Comparison of ENCODE assay signal across 8 mouse cellular contexts in the genomic region with DNA sequence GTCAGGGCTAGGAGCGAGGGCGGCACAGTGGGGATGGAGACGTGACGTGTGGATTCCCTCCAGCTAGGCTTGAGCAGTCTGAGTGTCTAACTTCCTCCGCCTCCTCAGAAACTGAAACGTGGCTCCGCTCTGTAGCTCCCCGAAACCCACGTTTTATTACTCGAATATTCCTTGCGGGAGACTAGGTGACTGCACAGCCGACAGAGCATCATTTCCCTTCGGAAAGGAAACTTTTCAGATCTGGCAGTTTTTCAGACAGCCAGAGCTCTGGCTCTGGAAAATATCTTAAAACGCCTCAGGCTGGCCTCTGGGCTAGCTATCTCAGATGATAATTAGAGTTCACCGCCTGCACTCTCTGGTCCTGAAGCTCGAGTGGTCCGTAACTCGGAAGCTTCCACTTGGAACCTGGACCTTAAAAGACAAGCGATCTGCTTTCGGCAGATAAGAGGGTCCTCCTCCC. TPM values are rescaled to one million over a fixed set of nuclear protein-coding genes. Genes with fewer than 3 reads are reported as not detected.
A peak's percentile ranks its signal among the peaks of the same experiment; 100 is the strongest.
DNase-seq lines count a peak whose midpoint lies in the region; ATAC-seq and TF ChIP-seq lines count a peak whose summit lies in the region.

No protein-coding gene starts in this region.

- no peaks in the 10 kb centered on the region for H3K36me3 ChIP-seq in heart, adult 2 months (ENCODE audit: control insufficient read depth, insufficient read depth, low read length)
- H3K36me3 ChIP-seq in embryonic facial prominence, embryonic 12.5 days: no peaks in the 10 kb centered on the region
- H3K36me3 ChIP-seq in hindbrain, embryonic 14.5 days (replicated peaks; ENCODE audit: control insufficient read depth, insufficient read depth): no peaks in the 10 kb centered on the region
- no peaks in the 10 kb centered on the region for H3K36me3 ChIP-seq in liver, embryonic 14.5 days (replicated peaks; ENCODE audit: control insufficient read depth, insufficient read depth, low read depth)

- no peaks in the 10 kb centered on the region for H3K79me2 ChIP-seq in heart, adult 2 months (replicated peaks; ENCODE audit: control insufficient read depth, insufficient read depth, low read length)

- peak in 1 of 2 experiments; percentile 19 for DNase-seq in heart, adult 2 months
- DNase-seq in heart, postnatal 25 days (ENCODE audit: low spot score): no peak
- peak; percentile 64 for DNase-seq in CD4-positive, CD25-positive, alpha-beta regulatory T cell, adult 2 months (ENCODE audit: low read depth, low spot score)
- DNase-seq in hindbrain, embryonic 14.5 days (ENCODE audit: low spot score): peak; percentile 26
- no peak for DNase-seq in liver, embryonic 14.5 days (ENCODE audit: low read depth in 3 of 3, low spot score in 3 of 3)
- DNase-seq in right cerebral cortex, adult 18-20 months: peak; percentile 76
- no peak for DNase-seq in adrenal gland, adult 18-20 months (ENCODE audit: low spot score in 2 of 2)

- no peak for TF ChIP-seq EP300 in heart, adult 2 months (IDR thresholded peaks at IDR 0.05; ENCODE audit: insufficient read depth, low read depth, low read length)
- no peak for TF ChIP-seq EP300 in liver, embryonic 14.5 days (IDR thresholded peaks at IDR 0.05; ENCODE audit: low read depth)

- no peak overlapping the region for H3K9ac ChIP-seq in heart, adult 2 months (ENCODE audit: low read depth, low read length)
- peak overlapping the region; percentile 62 for H3K9ac ChIP-seq in embryonic facial prominence, embryonic 12.5 days
- H3K9ac ChIP-seq in hindbrain, embryonic 14.5 days: peak overlapping the region; percentile 51
- no peak overlapping the region for H3K9ac ChIP-seq in liver, embryonic 14.5 days (replicated peaks)

- H3K4me3 ChIP-seq in heart, adult 2 months: peak overlapping the region; percentile 28
- peak overlapping the region; percentile 51 for H3K4me3 ChIP-seq in embryonic facial prominence, embryonic 12.5 days
- peak overlapping the region; percentile 38 for H3K4me3 ChIP-seq in hindbrain, embryonic 14.5 days (replicated peaks; ENCODE audit: low read length)
- H3K4me3 ChIP-seq in liver, embryonic 14.5 days (ENCODE audit: insufficient read depth in 1 of 2, low read depth in 2 of 2, low read length in 2 of 2): peak overlapping the region; percentile 13 to 23; a peak in 2 of 4 replicates

- ATAC-seq in embryonic facial prominence, embryonic 12.5 days (ENCODE audit: insufficient number of reproducible peaks, insufficient read depth, low FRiP score, low TSS enrichment): no peak
- ATAC-seq in hindbrain, embryonic 14.5 days (ENCODE audit: low FRiP score): peak; percentile 68; the same call in 1 of the 2 replicates
- no peak for ATAC-seq in liver, embryonic 14.5 days (ENCODE audit: insufficient read depth)

- TF ChIP-seq CTCF in heart, adult 2 months (IDR thresholded peaks at IDR 0.05): no peak
- TF ChIP-seq CTCF in liver, embryonic 14.5 days (IDR thresholded peaks at IDR 0.05; ENCODE audit: low read depth): no peak

- H3K4me2 ChIP-seq in embryonic facial prominence, embryonic 12.5 days (replicated peaks): peak overlapping the region; percentile 80
- H3K4me2 ChIP-seq in hindbrain, embryonic 14.5 days (replicated peaks): peak overlapping the region; percentile 74
- peak overlapping the region; percentile 25 for H3K4me2 ChIP-seq in liver, embryonic 14.5 days (ENCODE audit: low read depth)

- H3K9me3 ChIP-seq in embryonic facial prominence, embryonic 12.5 days: no peaks in the 10 kb centered on the region
- no peaks in the 10 kb centered on the region for H3K9me3 ChIP-seq in hindbrain, embryonic 14.5 days (ENCODE audit: control insufficient read depth, low read length)
- no peaks in the 10 kb centered on the region for H3K9me3 ChIP-seq in liver, embryonic 14.5 days (ENCODE audit: control insufficient read depth, low read length)

- H3K4me1 ChIP-seq in heart, adult 2 months (ENCODE audit: control insufficient read depth, insufficient read depth, low read length): peaks cover 4% of the 10 kb centered on the region
- no peaks in the 10 kb centered on the region; the same call in 1 of the 2 replicates for H3K4me1 ChIP-seq in embryonic facial prominence, embryonic 12.5 days
- H3K4me1 ChIP-seq in hindbrain, embryonic 14.5 days (replicated peaks; ENCODE audit: control insufficient read depth, insufficient read depth, low read length): 0 out of 2 replicates have a peak, but pooled peaks cover 3% of the 10 kb centered on the region
- H3K4me1 ChIP-seq in liver, embryonic 14.5 days (replicated peaks; ENCODE audit: control insufficient read depth in 2 of 2, insufficient read depth in 2 of 2, low read length in 1 of 2): no peaks in the 10 kb centered on the region

- 2% methylated on average over 20 of the region's 20 CpGs for WGBS in heart, adult 2 months
- WGBS in embryonic facial prominence, embryonic 12.5 days: under 1% methylated on average over 20 of the region's 20 CpGs
- WGBS in hindbrain, embryonic 14.5 days: under 1% methylated on average over 20 of the region's 20 CpGs
- under 1% methylated on average over 20 of the region's 20 CpGs for WGBS in liver, embryonic 14.5 days (ENCODE audit: insufficient replicate concordance)

- H3K27ac ChIP-seq in heart, adult 2 months: no peak overlapping the region
- no peak overlapping the region for H3K27ac ChIP-seq in embryonic facial prominence, embryonic 12.5 days
- no peak overlapping the region for H3K27ac ChIP-seq in hindbrain, embryonic 14.5 days
- no peak overlapping the region for H3K27ac ChIP-seq in liver, embryonic 14.5 days

- H3K27me3 ChIP-seq in heart, adult 2 months (ENCODE audit: control insufficient read depth, insufficient read depth, low read length): peaks cover 5% of the 10 kb centered on the region; the same call in 1 of the 2 replicates
- 0 out of 2 replicates have a peak, but pooled peaks cover 2% of the 10 kb centered on the region for H3K27me3 ChIP-seq in embryonic facial prominence, embryonic 12.5 days
- no peaks in the 10 kb centered on the region for H3K27me3 ChIP-seq in hindbrain, embryonic 14.5 days (ENCODE audit: control insufficient read depth, insufficient read depth, low read length)
- H3K27me3 ChIP-seq in liver, embryonic 14.5 days (ENCODE audit: control insufficient read depth, insufficient read depth, low read length): peaks cover 25% of the 10 kb centered on the region

- intact Hi-C loops in heart, adult 2 months (cut with DNase I): no loop called here
- intact Hi-C loops in heart, postnatal 25 days (cut with DNase I): no loop called here

- no peak for TF ChIP-seq POLR2A in heart, adult 2 months (IDR thresholded peaks at IDR 0.05; ENCODE audit: insufficient read depth, low read depth, low read length)

RNA-seq across cellular contexts. Expression of gene Bcat1, which starts 0.9 kb away (rescaled TPM):
- 1 to 10 TPM in 1 of 2 experiments, under 1 TPM in 1; 0.86 to 1.0 TPM for total RNA-seq in heart, adult 2 months (2021)
- polyA plus RNA-seq in heart, adult 2 months (2012; rRNA removed): 0.37 and 0.73 TPM in 2 replicates
- 1 to 10 TPM; 1.5 to 1.6 TPM for total RNA-seq in heart, postnatal 25 days (2021)
- polyA plus RNA-seq in embryonic facial prominence, embryonic 12.5 days (2016; fragmentation: Nextera tagmentation; extraction: Ambion mirVana): 46.8 and 51.8 TPM in 2 replicates
- polyA plus RNA-seq in hindbrain, embryonic 14.5 days (2014; fragmentation: Nextera tagmentation; extraction: Ambion mirVana): 101 and 123 TPM in 2 replicates
- polyA plus RNA-seq in liver, embryonic 14.5 days (2012; rRNA removed): 0.06 and 0.13 TPM in 2 replicates
- polyA plus RNA-seq in liver, embryonic 14.5 days (2014; fragmentation: Nextera tagmentation; extraction: Ambion mirVana): 0.35 and 0.51 TPM in 2 replicates
- 10 to 100 TPM; 20.2 to 36.8 TPM for total RNA-seq in adrenal gland, adult 18-20 months (2021)

RNA-seq across cellular contexts. Expression of gene Lrmp, which starts 40.3 kb away (rescaled TPM):
- 1 to 10 TPM; 1.1 to 1.9 TPM for total RNA-seq in heart, adult 2 months (2021)
- polyA plus RNA-seq in heart, adult 2 months (2012; rRNA removed): 2.9 and 4.6 TPM in 2 replicates
- total RNA-seq in heart, postnatal 25 days (2021): 1 to 10 TPM; 2.0 to 2.7 TPM
- 2.1 and 3.0 TPM in 2 replicates for polyA plus RNA-seq in embryonic facial prominence, embryonic 12.5 days (2016; fragmentation: Nextera tagmentation; extraction: Ambion mirVana)
- polyA plus RNA-seq in hindbrain, embryonic 14.5 days (2014; fragmentation: Nextera tagmentation; extraction: Ambion mirVana): 0.78 and 1.0 TPM in 2 replicates
- polyA plus RNA-seq in liver, embryonic 14.5 days (2012; rRNA removed): 8.3 and 10.9 TPM in 2 replicates
- polyA plus RNA-seq in liver, embryonic 14.5 days (2014; fragmentation: Nextera tagmentation; extraction: Ambion mirVana): 7.3 and 9.8 TPM in 2 replicates
- 1 to 10 TPM; 2.7 to 2.8 TPM for total RNA-seq in adrenal gland, adult 18-20 months (2021)

Comparison
In these comparisons a context has a peak if more than half of its experiments do, and no peak if none do; other contexts are left out.
1. DNase-seq: peak in CD4-positive, CD25-positive, alpha-beta regulatory T cell, adult 2 months (single experiment), hindbrain, embryonic 14.5 days (single experiment) and right cerebral cortex, adult 18-20 months (single experiment); none in heart, postnatal 25 days (single experiment), liver, embryonic 14.5 days (0 of 3) and adrenal gland, adult 18-20 months (0 of 2).
2. H3K9ac ChIP-seq: peak in embryonic facial prominence, embryonic 12.5 days (single experiment) and hindbrain, embryonic 14.5 days (single experiment); none in heart, adult 2 months (single experiment) and liver, embryonic 14.5 days (single experiment).
3. H3K4me2 ChIP-seq: peak in every context shown above with its lines; median percentile 80 in embryonic facial prominence, embryonic 12.5 days; 74 in hindbrain, embryonic 14.5 days; 25 in liver, embryonic 14.5 days.
4. RNA of gene Bcat1, which starts 0.9 kb away (polyA plus RNA-seq): 101 to 123 TPM in hindbrain, embryonic 14.5 days and 46.8 to 51.8 TPM in embryonic facial prominence, embryonic 12.5 days; 0.06 to 0.51 TPM in liver, embryonic 14.5 days and 0.37 to 0.73 TPM in heart, adult 2 months; every median in the first group is over 10 times any median in the second.
5. Peak in every context shown above with its lines, with median percentiles within 50 percentile points of each other: H3K4me3 ChIP-seq.